9 mouse cellular contexts compared by ENCODE assay signal in the genomic region with DNA sequence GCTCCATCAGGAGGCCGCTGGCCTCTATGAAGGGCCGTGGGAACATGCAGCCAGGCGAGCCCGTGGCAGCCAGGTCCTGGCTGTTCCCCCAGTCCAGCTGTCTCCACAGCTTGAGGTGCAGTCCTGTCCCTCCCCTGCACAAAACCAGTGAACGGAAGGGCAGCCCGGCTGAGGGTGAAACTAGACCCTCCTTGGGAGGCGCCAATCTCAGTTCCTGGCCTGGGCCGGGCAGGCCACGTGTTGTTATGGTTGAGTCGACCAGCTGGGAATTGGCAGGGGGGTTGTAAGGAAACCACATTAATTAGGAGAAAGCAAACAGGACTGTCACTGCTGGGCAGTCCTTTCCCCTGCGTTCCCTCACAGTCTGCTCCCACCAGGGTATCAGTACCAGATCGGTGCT. TPM values are rescaled to one million over a fixed set of nuclear protein-coding genes. Genes with fewer than 3 reads are reported as not detected.
A peak's percentile ranks its signal among the peaks of the same experiment; 100 is the strongest.
DNase-seq lines count a peak whose midpoint lies in the region; ATAC-seq lines count a peak whose summit lies in the region.
"Had no signal": no experiment of that assay in that cellular context is flagged by ENCODE, and none has a peak within 500 bp of the region (broad histone marks: within the 10 kb centered on the region; RNA-seq: fewer than 3 reads in every experiment).

No protein-coding gene starts in this region.

- WGBS in midbrain, embryonic 10.5 days, result 68% methylated on average over 12 of the region's 12 CpGs
- 66% methylated on average over 12 of the region's 12 CpGs for WGBS in midbrain, embryonic 14.5 days
- 27% methylated on average over 12 of the region's 12 CpGs for WGBS in intestine, embryonic 16.5 days

- peak; percentile 41 for DNase-seq in midbrain, embryonic 10.5 days (ENCODE audit: low spot score)
- no peak for DNase-seq in midbrain, embryonic 14.5 days
- peak; percentile 64 to 65 for DNase-seq in gastrocnemius, postnatal 36 days
- DNase-seq in lung, postnatal 36 days, result peak; percentile 92
- no peak for DNase-seq in right cerebral cortex, postnatal 14 days
- DNase-seq in urinary bladder, adult 2 months (ENCODE audit: low spot score), result no peak

- H3K36me3 ChIP-seq in midbrain, embryonic 10.5 days, result no peaks in the 10 kb centered on the region
- H3K36me3 ChIP-seq in midbrain, embryonic 14.5 days (ENCODE audit: control insufficient read depth, insufficient read depth, low read length), result no peaks in the 10 kb centered on the region
- no peaks in the 10 kb centered on the region for H3K36me3 ChIP-seq in intestine, embryonic 16.5 days (ENCODE audit: control insufficient read depth, insufficient read depth, low read length)

- H3K4me2 ChIP-seq in midbrain, embryonic 14.5 days (ENCODE audit: low read length), result no peak overlapping the region
- H3K4me2 ChIP-seq in intestine, embryonic 16.5 days (ENCODE audit: low read depth, low read length), result no peak overlapping the region

- H3K27ac ChIP-seq in midbrain, embryonic 10.5 days (replicated peaks), result peak overlapping the region; percentile 38; the same call in 1 of the 2 replicates
- H3K27ac ChIP-seq in midbrain, embryonic 14.5 days (replicated peaks; ENCODE audit: low read depth, low read length), result no peak overlapping the region
- H3K27ac ChIP-seq in intestine, embryonic 16.5 days (ENCODE audit: low read length), result peak overlapping the region; percentile 17

- H3K4me3 ChIP-seq in midbrain, embryonic 10.5 days, result no peak overlapping the region
- H3K4me3 ChIP-seq in midbrain, embryonic 14.5 days (replicated peaks; ENCODE audit: low read depth, low read length), result no peak overlapping the region
- no peak overlapping the region for H3K4me3 ChIP-seq in intestine, embryonic 16.5 days (ENCODE audit: low read length)

- intact Hi-C loops in gastrocnemius, postnatal 36 days (cut with DNase I), result loop anchor here (5.0 kb wide), 1 partner anchor 52 kb away; no protein-coding TSS in a partner anchor

- H3K9me3 ChIP-seq in midbrain, embryonic 10.5 days (replicated peaks), result no peaks in the 10 kb centered on the region
- no peaks in the 10 kb centered on the region for H3K9me3 ChIP-seq in midbrain, embryonic 14.5 days (ENCODE audit: control insufficient read depth, low read length)
- H3K9me3 ChIP-seq in intestine, embryonic 16.5 days (ENCODE audit: control insufficient read depth, low read length), result no peaks in the 10 kb centered on the region

- ATAC-seq in midbrain, embryonic 14.5 days (ENCODE audit: low FRiP score, low TSS enrichment), result no peak
- ATAC-seq in intestine, embryonic 16.5 days, result peak; percentile 79
- ATAC-seq in inflammation-experienced regulatory T-cells, adult 6 months, result no peak
- ATAC-seq: Patski had no signal

- H3K9ac ChIP-seq in midbrain, embryonic 14.5 days (replicated peaks; ENCODE audit: low read length), result no peak overlapping the region
- H3K9ac ChIP-seq in intestine, embryonic 16.5 days (ENCODE audit: low read depth, low read length), result peak overlapping the region; percentile 34

- peaks cover 8% of the 10 kb centered on the region; the same call in 1 of the 2 replicates for H3K4me1 ChIP-seq in midbrain, embryonic 10.5 days
- H3K4me1 ChIP-seq in midbrain, embryonic 14.5 days (ENCODE audit: control insufficient read depth, insufficient read depth, low read length), result no peaks in the 10 kb centered on the region
- peaks cover 3% of the 10 kb centered on the region; the same call in 1 of the 2 replicates for H3K4me1 ChIP-seq in intestine, embryonic 16.5 days (ENCODE audit: control insufficient read depth, insufficient read depth, low read length)

- H3K27me3 ChIP-seq in midbrain, embryonic 10.5 days (ENCODE audit: low read depth, poor library complexity, severe bottlenecking), result peaks cover 5% of the 10 kb centered on the region; the same call in 1 of the 2 replicates
- H3K27me3 ChIP-seq in midbrain, embryonic 14.5 days (ENCODE audit: control insufficient read depth, insufficient read depth, low read length), result peaks cover 4% of the 10 kb centered on the region; the same call in 1 of the 2 replicates
- H3K27me3 ChIP-seq in intestine, embryonic 16.5 days (replicated peaks; ENCODE audit: control insufficient read depth, insufficient read depth, low read length), result 0 out of 2 replicates have a peak, but pooled peaks cover 1% of the 10 kb centered on the region

RNA-seq across cellular contexts. Expression of a gene that starts 6.3 kb away (rescaled TPM):
- 143 and 156 TPM in 2 replicates for polyA plus RNA-seq in midbrain, embryonic 10.5 days (2016; fragmentation: Nextera tagmentation; extraction: Ambion mirVana)
- 141 and 148 TPM in 2 replicates for polyA plus RNA-seq in midbrain, embryonic 14.5 days (2014; fragmentation: Nextera tagmentation; extraction: Ambion mirVana)
- total RNA-seq in gastrocnemius, postnatal 36 days (2021), result 10 to 100 TPM; 78.0 to 84.1 TPM
- 159 and 164 TPM in 2 replicates for polyA plus RNA-seq in intestine, embryonic 16.5 days (2015; fragmentation: Nextera tagmentation; extraction: Ambion mirVana)
- polyA plus RNA-seq in urinary bladder, adult 2 months (2012; rRNA removed), result 67.0 and 71.1 TPM in 2 replicates
- 100 to 1,000 TPM in 2 of 3 experiments, 10 to 100 TPM in 1; 97.0 to 127 (median 110) TPM for polyA plus RNA-seq in inflammation-experienced regulatory T-cells, adult 6 months (2017; shearing (Covaris generic))

RNA-seq across cellular contexts. Expression of a gene that starts 39.5 kb away (rescaled TPM):
- 11.7 and 14.2 TPM in 2 replicates for polyA plus RNA-seq in midbrain, embryonic 10.5 days (2016; fragmentation: Nextera tagmentation; extraction: Ambion mirVana)
- polyA plus RNA-seq in midbrain, embryonic 14.5 days (2014; fragmentation: Nextera tagmentation; extraction: Ambion mirVana), result 38.8 and 58.1 TPM in 2 replicates
- under 1 TPM; 0.28 to 0.54 TPM for total RNA-seq in gastrocnemius, postnatal 36 days (2021)
- polyA plus RNA-seq in intestine, embryonic 16.5 days (2015; fragmentation: Nextera tagmentation; extraction: Ambion mirVana), result 6.4 and 8.8 TPM in 2 replicates
- 12.7 and 14.0 TPM in 2 replicates for polyA plus RNA-seq in urinary bladder, adult 2 months (2012; rRNA removed)
- polyA plus RNA-seq in inflammation-experienced regulatory T-cells, adult 6 months (2017; shearing (Covaris generic)), result 1 to 10 TPM in 2 of 3 experiments, under 1 TPM in 1; 0.94 to 2.3 (median 1.3) TPM

RNA-seq across cellular contexts. Expression of a gene that starts 48.9 kb away (rescaled TPM):
- 36.1 and 40.1 TPM in 2 replicates for polyA plus RNA-seq in midbrain, embryonic 10.5 days (2016; fragmentation: Nextera tagmentation; extraction: Ambion mirVana)
- 22.4 and 22.8 TPM in 2 replicates for polyA plus RNA-seq in midbrain, embryonic 14.5 days (2014; fragmentation: Nextera tagmentation; extraction: Ambion mirVana)
- total RNA-seq in gastrocnemius, postnatal 36 days (2021), result 10 to 100 TPM; 17.1 to 19.8 TPM
- 35.4 and 37.1 TPM in 2 replicates for polyA plus RNA-seq in intestine, embryonic 16.5 days (2015; fragmentation: Nextera tagmentation; extraction: Ambion mirVana)
- polyA plus RNA-seq in urinary bladder, adult 2 months (2012; rRNA removed), result 16.4 and 19.8 TPM in 2 replicates
- 10 to 100 TPM; 47.3 to 55.4 (median 53.1) TPM for polyA plus RNA-seq in inflammation-experienced regulatory T-cells, adult 6 months (2017; shearing (Covaris generic))

RNA-seq across cellular contexts. Expression of a gene that starts 56.3 kb away (rescaled TPM):
- polyA plus RNA-seq in midbrain, embryonic 10.5 days (2016; fragmentation: Nextera tagmentation; extraction: Ambion mirVana), result 28.2 and 31.0 TPM in 2 replicates
- 27.2 and 35.4 TPM in 2 replicates for polyA plus RNA-seq in midbrain, embryonic 14.5 days (2014; fragmentation: Nextera tagmentation; extraction: Ambion mirVana)
- 10 to 100 TPM; 51.3 to 55.1 TPM for total RNA-seq in gastrocnemius, postnatal 36 days (2021)
- polyA plus RNA-seq in intestine, embryonic 16.5 days (2015; fragmentation: Nextera tagmentation; extraction: Ambion mirVana), result 25.3 and 29.2 TPM in 2 replicates
- 110 and 143 TPM in 2 replicates for polyA plus RNA-seq in urinary bladder, adult 2 months (2012; rRNA removed)
- 10 to 100 TPM; 47.8 to 71.3 (median 51.3) TPM for polyA plus RNA-seq in inflammation-experienced regulatory T-cells, adult 6 months (2017; shearing (Covaris generic))

Comparison
In these comparisons a context has a peak if more than half of its experiments do, and no peak if none do; other contexts are left out.
1. DNase-seq: peak in midbrain, embryonic 10.5 days (single experiment), gastrocnemius, postnatal 36 days (2 of 2) and lung, postnatal 36 days (single experiment); none in midbrain, embryonic 14.5 days (single experiment), right cerebral cortex, postnatal 14 days (single experiment) and urinary bladder, adult 2 months (single experiment).